Comparison of ENCODE assay signal across 19 mouse cellular contexts in the genomic region with DNA sequence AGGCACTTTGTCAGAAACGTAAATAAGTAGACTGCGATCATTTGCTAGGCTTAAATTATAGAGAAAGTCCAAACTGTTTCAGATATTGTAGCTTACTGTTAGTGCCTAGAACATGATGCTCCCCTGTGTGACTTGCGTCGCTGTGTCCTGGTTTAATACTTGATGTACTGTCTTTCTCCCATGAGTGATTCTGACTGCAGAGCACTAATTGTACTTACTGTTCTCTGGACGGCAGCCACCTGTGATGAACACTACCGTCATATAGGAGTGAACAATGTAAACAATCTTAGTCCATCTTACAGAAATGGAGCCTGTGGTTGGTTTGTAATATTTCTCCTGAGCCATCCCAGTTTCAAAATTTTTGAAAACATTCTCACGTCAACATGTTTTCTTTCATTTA.
DNase-seq lines count a peak whose midpoint lies in the region; ATAC-seq and TF ChIP-seq lines count a peak whose summit lies in the region.
"Had no signal": no experiment of that assay in that cellular context is flagged by ENCODE, and none has a peak within 500 bp of the region (broad histone marks: within the 10 kb centered on the region; RNA-seq: fewer than 3 reads in every experiment).

No protein-coding gene starts in this region.

- intact Hi-C loops in gastrocnemius, adult 2 months (cut with DNase I): no loop called here
- intact Hi-C loops in gastrocnemius, postnatal 36 days (cut with DNase I): loop anchor here (5.0 kb wide), 1 partner anchor 44 kb away; no protein-coding TSS in a partner anchor

- 84% methylated on average over 7 of the region's 7 CpGs for WGBS in forebrain, embryonic 12.5 days
- WGBS in forebrain, embryonic 10.5 days: 93% methylated on average over 7 of the region's 7 CpGs

- H3K27ac ChIP-seq in forebrain, embryonic 12.5 days: 0 out of 2 replicates have a peak overlapping the region, but pooled peaks have one; percentile 20
- H3K27ac ChIP-seq in forebrain, embryonic 10.5 days: no peak overlapping the region
- H3K27ac ChIP-seq in gastrocnemius, adult 2 months: peak overlapping the region; percentile 72
- H3K27ac ChIP-seq in layer of hippocampus, adult 2 months: peak overlapping the region; percentile 46
- H3K27ac ChIP-seq: embryonic facial prominence, embryonic 12.5 days; heart, embryonic 13.5 days had no signal

- peaks cover 13% of the 10 kb centered on the region for H3K36me3 ChIP-seq in forebrain, embryonic 12.5 days (replicated peaks)
- no peaks in the 10 kb centered on the region for H3K36me3 ChIP-seq in forebrain, embryonic 10.5 days (replicated peaks)
- H3K36me3 ChIP-seq: embryonic facial prominence, embryonic 12.5 days; G1E had no signal

- no peaks in the 10 kb centered on the region for H3K9me3 ChIP-seq in forebrain, embryonic 12.5 days
- H3K9me3 ChIP-seq in forebrain, embryonic 10.5 days: no peaks in the 10 kb centered on the region
- H3K9me3 ChIP-seq: embryonic facial prominence, embryonic 12.5 days; G1E; heart, embryonic 13.5 days had no signal

- 0 out of 2 replicates have a peak, but pooled peaks cover 2% of the 10 kb centered on the region for H3K4me1 ChIP-seq in forebrain, embryonic 12.5 days
- no peaks in the 10 kb centered on the region for H3K4me1 ChIP-seq in forebrain, embryonic 10.5 days
- H3K4me1 ChIP-seq: embryonic facial prominence, embryonic 12.5 days had no signal

- H3K9ac ChIP-seq in forebrain, embryonic 12.5 days: no peak overlapping the region
- H3K9ac ChIP-seq: embryonic facial prominence, embryonic 12.5 days; heart, embryonic 13.5 days had no signal

- no peak for DNase-seq in forebrain, embryonic 10.5 days (ENCODE audit: extremely low spot score, low spot score)
- no peak for DNase-seq in gastrocnemius, adult 2 months
- no peak for DNase-seq in gastrocnemius, postnatal 36 days
- no peak for DNase-seq in layer of hippocampus, adult 2 months (ENCODE audit: low spot score in 2 of 2)
- DNase-seq in layer of hippocampus, adult 9-11 months: no peak
- DNase-seq in left cerebral cortex, adult 8-10 months (ENCODE audit: low spot score in 2 of 2): no peak
- DNase-seq: adrenal gland, adult 8-10 months; adrenal gland, postnatal 36 days; B cell, adult 2 months; cerebellum, adult 11-12 months; cerebellum, adult 9-10 months; cerebellum, postnatal 25 days; gastrocnemius, postnatal 25 days; heart, postnatal 36 days had no signal

- no peak for TF ChIP-seq CTCF in gastrocnemius, adult 2 months (IDR thresholded peaks at IDR 0.05)
- no peak for TF ChIP-seq CTCF in layer of hippocampus, adult 2 months (conservative IDR thresholded peaks at IDR 0.05)

- no peak for ATAC-seq in forebrain, embryonic 12.5 days (ENCODE audit: low FRiP score)
- ATAC-seq: CD4-positive, CD25-positive, alpha-beta regulatory T cell, adult 4 months had no signal

- no peak overlapping the region for H3K4me2 ChIP-seq in forebrain, embryonic 12.5 days
- H3K4me2 ChIP-seq: embryonic facial prominence, embryonic 12.5 days; heart, embryonic 13.5 days had no signal

- no peak overlapping the region for H3K4me3 ChIP-seq in forebrain, embryonic 12.5 days (replicated peaks)
- no peak overlapping the region for H3K4me3 ChIP-seq in forebrain, embryonic 10.5 days
- H3K4me3 ChIP-seq in gastrocnemius, adult 2 months: no peak overlapping the region
- no peak overlapping the region for H3K4me3 ChIP-seq in layer of hippocampus, adult 2 months
- H3K4me3 ChIP-seq: embryonic facial prominence, embryonic 12.5 days; heart, embryonic 13.5 days had no signal

- no peaks in the 10 kb centered on the region for H3K27me3 ChIP-seq in forebrain, embryonic 12.5 days
- no peaks in the 10 kb centered on the region for H3K27me3 ChIP-seq in forebrain, embryonic 10.5 days (ENCODE audit: poor library complexity, severe bottlenecking)
- H3K27me3 ChIP-seq: embryonic facial prominence, embryonic 12.5 days; heart, embryonic 13.5 days had no signal
